Comparison of ENCODE assay signal across 20 mouse cellular contexts in genomic region chr2:35222822-35223391, GRCm38 (mm10). TPM values are rescaled to one million over a fixed set of nuclear protein-coding genes. Genes with fewer than 3 reads are reported as not detected.
DNase-seq lines count a peak whose midpoint lies in the region; ATAC-seq and TF ChIP-seq lines count a peak whose summit lies in the region.
"Had no signal": no experiment of that assay in that cellular context is flagged by ENCODE, and none has a peak within 500 bp of the region (broad histone marks: within the 10 kb centered on the region; RNA-seq: fewer than 3 reads in every experiment).

No protein-coding gene starts in this region.

- TF ChIP-seq POLR2A in limb, embryonic 14.5 days (IDR thresholded peaks at IDR 0.05; ENCODE audit: borderline replicate concordance, extremely low read depth, insufficient read depth, insufficient read length) = no peak

- no peaks in the 10 kb centered on the region for H3K9me3 ChIP-seq in kidney, embryonic 14.5 days (ENCODE audit: control insufficient read depth, low read length)
- H3K9me3 ChIP-seq in neural tube, embryonic 13.5 days = no peaks in the 10 kb centered on the region
- H3K9me3 ChIP-seq in limb, embryonic 14.5 days (ENCODE audit: control insufficient read depth, low read length) = no peaks in the 10 kb centered on the region
- H3K9me3 ChIP-seq: embryonic facial prominence, embryonic 10.5 days; forebrain, embryonic 10.5 days; heart, embryonic 10.5 days; hindbrain, embryonic 12.5 days had no signal

- H3K27me3 ChIP-seq in kidney, embryonic 14.5 days (ENCODE audit: control insufficient read depth, insufficient read depth, low read length) = no peaks in the 10 kb centered on the region
- H3K27me3 ChIP-seq in neural tube, embryonic 13.5 days = no peaks in the 10 kb centered on the region
- 0 out of 2 replicates have a peak, but pooled peaks cover 7% of the 10 kb centered on the region for H3K27me3 ChIP-seq in limb, embryonic 14.5 days (ENCODE audit: control insufficient read depth, insufficient read depth, low read length)
- H3K27me3 ChIP-seq: hindbrain, embryonic 12.5 days had no signal

- 27% methylated on average over 6 of the region's 6 CpGs for WGBS in kidney, embryonic 14.5 days
- WGBS in neural tube, embryonic 13.5 days = 49% methylated on average over 6 of the region's 6 CpGs
- 21% methylated on average over 6 of the region's 6 CpGs for WGBS in limb, embryonic 14.5 days

- H3K36me3 ChIP-seq in kidney, embryonic 14.5 days (ENCODE audit: control insufficient read depth, insufficient read depth, low read length) = no peaks in the 10 kb centered on the region
- no peaks in the 10 kb centered on the region for H3K36me3 ChIP-seq in neural tube, embryonic 13.5 days
- no peaks in the 10 kb centered on the region for H3K36me3 ChIP-seq in limb, embryonic 14.5 days (ENCODE audit: control insufficient read depth, insufficient read depth, low read length)
- H3K36me3 ChIP-seq: embryonic facial prominence, embryonic 10.5 days; forebrain, embryonic 10.5 days; heart, embryonic 10.5 days; hindbrain, embryonic 12.5 days had no signal

- no peaks in the 10 kb centered on the region for H3K4me1 ChIP-seq in kidney, embryonic 14.5 days (ENCODE audit: control insufficient read depth, insufficient read depth, low read length)
- no peaks in the 10 kb centered on the region for H3K4me1 ChIP-seq in neural tube, embryonic 13.5 days (replicated peaks)
- peaks cover 9% of the 10 kb centered on the region; the same call in 1 of the 2 replicates for H3K4me1 ChIP-seq in limb, embryonic 14.5 days (ENCODE audit: control insufficient read depth, insufficient read depth, low read length)
- H3K4me1 ChIP-seq: heart, embryonic 10.5 days; hindbrain, embryonic 12.5 days had no signal

- H3K27ac ChIP-seq in kidney, embryonic 14.5 days (ENCODE audit: low read depth, low read length) = no peak overlapping the region
- H3K27ac ChIP-seq in neural tube, embryonic 13.5 days (replicated peaks) = no peak overlapping the region
- no peak overlapping the region for H3K27ac ChIP-seq in limb, embryonic 14.5 days (replicated peaks; ENCODE audit: low read depth, low read length)
- H3K27ac ChIP-seq: embryonic facial prominence, embryonic 10.5 days; forebrain, embryonic 10.5 days; heart, embryonic 10.5 days; hindbrain, embryonic 12.5 days had no signal

- DNase-seq in kidney, postnatal 36 days = no peak
- DNase-seq in neural tube, embryonic 10.5 days (ENCODE audit: extremely low spot score, low spot score) = no peak
- peak; percentile 25 for DNase-seq in limb, embryonic 14.5 days (ENCODE audit: low spot score)
- DNase-seq in spleen, postnatal 14 days (ENCODE audit: low spot score in 2 of 2) = no peak
- DNase-seq in retina, postnatal 1 day = no peak
- DNase-seq in layer of hippocampus, postnatal 10 days (ENCODE audit: low spot score in 2 of 2) = no peak
- DNase-seq: adrenal gland, postnatal 14 days; cerebellum, adult 18-20 months; cerebellum, adult 9-11 months; gastrocnemius, postnatal 36 days; heart, adult 18-20 months; heart, postnatal 10 days; heart, postnatal 4 days had no signal

- peak; percentile 72 for ATAC-seq in kidney, embryonic 14.5 days (ENCODE audit: low FRiP score, low TSS enrichment)
- peak; percentile 23; the same call in 1 of the 2 replicates for ATAC-seq in neural tube, embryonic 13.5 days (ENCODE audit: low read depth)
- peak; percentile 74; the same call in 1 of the 2 replicates for ATAC-seq in limb, embryonic 14.5 days (ENCODE audit: low FRiP score, low read depth)
- ATAC-seq: forebrain, embryonic 14.5 days had no signal

- H3K4me2 ChIP-seq in kidney, embryonic 14.5 days (replicated peaks; ENCODE audit: low read depth, low read length) = no peak overlapping the region
- no peak overlapping the region for H3K4me2 ChIP-seq in neural tube, embryonic 13.5 days
- H3K4me2 ChIP-seq in limb, embryonic 14.5 days (replicated peaks; ENCODE audit: low read depth, low read length, severe bottlenecking) = no peak overlapping the region
- H3K4me2 ChIP-seq: hindbrain, embryonic 12.5 days had no signal

- no peak overlapping the region for H3K9ac ChIP-seq in kidney, embryonic 14.5 days (ENCODE audit: low read depth, low read length)
- H3K9ac ChIP-seq in neural tube, embryonic 13.5 days = no peak overlapping the region
- H3K9ac ChIP-seq in limb, embryonic 14.5 days (ENCODE audit: low read depth, low read length, severe bottlenecking) = no peak overlapping the region
- H3K9ac ChIP-seq: hindbrain, embryonic 12.5 days had no signal

- no peak overlapping the region for H3K4me3 ChIP-seq in kidney, embryonic 14.5 days (ENCODE audit: low read length)
- no peak overlapping the region for H3K4me3 ChIP-seq in neural tube, embryonic 13.5 days
- H3K4me3 ChIP-seq in limb, embryonic 14.5 days (replicated peaks; ENCODE audit: low read length) = no peak overlapping the region
- H3K4me3 ChIP-seq: embryonic facial prominence, embryonic 10.5 days; forebrain, embryonic 10.5 days; heart, embryonic 10.5 days; hindbrain, embryonic 12.5 days had no signal

RNA-seq across cellular contexts. Expression of gene Rab14, which starts 22.0 kb away (rescaled TPM):
- 308 and 329 TPM in 2 replicates for polyA plus RNA-seq in kidney, embryonic 14.5 days (2014; fragmentation: Nextera tagmentation; extraction: Ambion mirVana)
- polyA plus RNA-seq in neural tube, embryonic 13.5 days (2015; fragmentation: Nextera tagmentation; extraction: Ambion mirVana) = 428 and 458 TPM in 2 replicates
- polyA plus RNA-seq in limb, embryonic 14.5 days (2012; rRNA removed) = 127 and 130 TPM in 2 replicates
- 276 and 298 TPM in 2 replicates for polyA plus RNA-seq in limb, embryonic 14.5 days (2014; fragmentation: Nextera tagmentation; extraction: Ambion mirVana)
- 100 to 1,000 TPM; 229 to 249 TPM for total RNA-seq in layer of hippocampus, postnatal 10 days (2021)

RNA-seq across cellular contexts. Expression of gene Gsn, which starts 33.3 kb away (rescaled TPM):
- polyA plus RNA-seq in kidney, embryonic 14.5 days (2014; fragmentation: Nextera tagmentation; extraction: Ambion mirVana) = 57.6 and 84.2 TPM in 2 replicates
- polyA plus RNA-seq in neural tube, embryonic 13.5 days (2015; fragmentation: Nextera tagmentation; extraction: Ambion mirVana) = 38.4 and 40.4 TPM in 2 replicates
- 160 and 163 TPM in 2 replicates for polyA plus RNA-seq in limb, embryonic 14.5 days (2012; rRNA removed)
- 196 and 214 TPM in 2 replicates for polyA plus RNA-seq in limb, embryonic 14.5 days (2014; fragmentation: Nextera tagmentation; extraction: Ambion mirVana)
- 10 to 100 TPM; 23.9 to 24.2 TPM for total RNA-seq in layer of hippocampus, postnatal 10 days (2021)

Comparison
In these comparisons a context has a peak if more than half of its experiments do, and no peak if none do; other contexts are left out.
1. ATAC-seq: peak in every context shown above with its lines; median percentile 74 in limb, embryonic 14.5 days; 72 in kidney, embryonic 14.5 days; 23 in neural tube, embryonic 13.5 days.